Mouse (Mus musculus) spleen, adult 2 months (tissue): ENCODE measurements at regions not wholly inside any gene's neighbourhood (a gene's known extent, or its start where the extent isn't known, plus 50 kb on each side); places are given as distances from the start of the nearest gene placed in this dataset.

Experiments used
- DNase-seq, 2 experiments: peaks; one replicate each; pipeline versions ENCODE4 v3.0.0 to v3.0.0-alpha.2; 2012 to 2021; ENCODE audit warnings: low spot score in 2 of 2, low read depth in 1 of 2
- H3K27ac ChIP-seq: fragments of 200-500 bp; 2 replicates; pipeline ENCODE4 v1.5.1; 2012; ENCODE audit warnings: low read length, inconsistent platforms; ENCODE audit not compliant: insufficient read depth
- H3K27me3 ChIP-seq: fragments of 200-500 bp; 2 replicates; pipeline ENCODE4 v1.6.1; 2012; ENCODE audit warnings: mild to moderate bottlenecking, moderate library complexity, low read length, inconsistent platforms; ENCODE audit not compliant: control insufficient read depth, insufficient read depth
- H3K36me3 ChIP-seq: fragments of 200-500 bp; 2 replicates; pipeline ENCODE4 v1.6.1; 2012; ENCODE audit warnings: mild to moderate bottlenecking, low read length, inconsistent platforms; ENCODE audit not compliant: control insufficient read depth, insufficient read depth
- H3K4me1 ChIP-seq: fragments of 200-500 bp; 2 replicates; pipeline ENCODE4 v1.6.1; 2011; ENCODE audit warnings: inconsistent platforms; ENCODE audit not compliant: control insufficient read depth, insufficient read depth, insufficient read length
- H3K4me3 ChIP-seq: fragments of 200-500 bp; 2 replicates; pipeline ENCODE4 v1.5.1; 2011; ENCODE audit warnings: mild to moderate bottlenecking, inconsistent platforms; ENCODE audit not compliant: insufficient read depth, insufficient read length; ENCODE audit errors: extremely low read depth
- CTCF ChIP-seq: fragments of 200-500 bp; IDR thresholded peaks from 2 replicates; pipeline ENCODE4 v1.5.1; 2011; ENCODE audit warnings: mild to moderate bottlenecking, inconsistent platforms; ENCODE audit not compliant: insufficient read depth, insufficient read length, insufficient replicate concordance; ENCODE audit errors: extremely low read depth
- POLR2A ChIP-seq: fragments of 200-500 bp; IDR thresholded peaks from 2 replicates; pipeline ENCODE4 v1.6.1; 2011; ENCODE audit warnings: low read depth, low read length, inconsistent platforms
- WGBS: fragments of 180-500 bp; shearing (Covaris S2); methylation state at CpG from one replicate; pipeline ENCODE4 v1.1.7; 2018; 5-methylcytosine and 5-hydroxymethylcytosine counted together

GRCm38 (mm10) chr4:105703408-105703807 is 86.3 kb upstream of the Gm12728 start:
- 37% methylated on average over 3 of the region's 3 CpGs for WGBS
- no peak for TF ChIP-seq POLR2A
- no peak for TF ChIP-seq CTCF
- no peak for DNase-seq
- H3K36me3 ChIP-seq: no peaks in the 10 kb centered on the region
- no peaks in the 10 kb centered on the region for H3K4me1 ChIP-seq
- no peak overlapping the region for H3K27ac ChIP-seq
- no peak overlapping the region for H3K4me3 ChIP-seq
- H3K27me3 ChIP-seq: no peaks in the 10 kb centered on the region

- Histone ChIP-seq H3K27ac (no peak overlapping the region), H3K4me3 (no peak overlapping the region), H3K36me3 (no peaks in the 10 kb centered on the region), H3K27me3 (no peaks in the 10 kb centered on the region), H3K4me1 (no peaks in the 10 kb centered on the region)
- no peak for DNase-seq
- 61% methylated on average over 9 of the region's 9 CpGs for WGBS
- no peak for TF ChIP-seq CTCF
- TF ChIP-seq POLR2A: no peak
Observed at GRCm38 (mm10) chr4:105704271-105704670, 85.4 kb upstream of the Gm12728 start.

DNA sequence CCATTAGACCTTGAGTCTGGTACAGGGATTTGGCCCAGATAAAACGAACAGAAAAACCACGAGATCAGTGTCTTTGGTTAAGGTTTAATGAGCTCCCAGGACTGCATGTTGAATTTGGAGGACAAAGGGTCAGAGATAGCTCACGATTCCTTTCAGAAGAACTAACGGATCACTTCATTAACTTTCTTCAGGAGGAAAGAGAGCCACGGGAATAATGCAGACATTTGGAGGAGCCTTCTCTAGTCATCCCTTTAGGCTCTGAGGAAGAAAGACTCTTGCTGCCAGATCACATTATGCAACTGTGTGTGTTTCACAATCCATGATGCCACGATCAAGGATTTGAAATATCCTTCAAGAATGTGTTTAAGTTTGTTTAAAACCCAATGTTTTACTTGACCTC is 83.7 kb upstream of the Gm12728 start:
- no peak overlapping the region for H3K27ac ChIP-seq
- no peak for DNase-seq
- TF ChIP-seq CTCF (no peak), POLR2A (no peak)
- H3K27me3 ChIP-seq: no peaks in the 10 kb centered on the region
- H3K4me1 ChIP-seq: no peaks in the 10 kb centered on the region
- H3K4me3 ChIP-seq: no peak overlapping the region
- H3K36me3 ChIP-seq: no peaks in the 10 kb centered on the region
- WGBS: 85% methylated on average over 6 of the region's 6 CpGs

GRCm38 (mm10) chr4:105708080-105708796 is 81.4 kb upstream of the Gm12728 start:
- no peaks in the 10 kb centered on the region for H3K27me3 ChIP-seq
- WGBS: 86% methylated on average over 13 of the region's 13 CpGs

DNA sequence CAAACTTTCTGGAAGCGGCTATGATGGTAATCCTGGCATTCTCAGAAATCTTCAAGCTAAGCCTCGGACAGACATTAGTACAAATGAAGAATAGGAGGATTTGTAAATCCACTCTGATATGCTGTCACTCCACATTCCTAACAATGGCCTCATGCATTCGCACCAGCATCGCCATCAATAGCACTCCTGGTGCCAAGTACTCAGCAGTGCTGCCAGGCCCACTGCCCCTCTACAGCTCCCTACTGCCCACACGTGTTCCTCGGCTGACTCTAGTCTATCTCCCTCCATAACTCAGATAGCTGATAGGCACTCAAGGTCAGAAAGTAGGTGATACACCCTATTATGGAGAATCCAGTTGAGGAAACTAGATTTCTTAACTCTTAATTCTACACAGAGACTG is 75.7 kb upstream of the Gm12728 start:
- TF ChIP-seq POLR2A (no peak), CTCF (no peak)
- H3K27me3 ChIP-seq: no peaks in the 10 kb centered on the region
- no peaks in the 10 kb centered on the region for H3K36me3 ChIP-seq
- no peak overlapping the region for H3K27ac ChIP-seq
- H3K4me3 ChIP-seq: no peak overlapping the region
- 85% methylated on average over 6 of the region's 6 CpGs for WGBS
- no peaks in the 10 kb centered on the region for H3K4me1 ChIP-seq
- no peak for DNase-seq

More at GRCm38 (mm10) chr4:105708080-105708796, 81.4 kb upstream of the Gm12728 start:
- H3K4me1 ChIP-seq: no peaks in the 10 kb centered on the region
- TF ChIP-seq CTCF: no peak
- no peak for TF ChIP-seq POLR2A
- no peak overlapping the region for H3K27ac ChIP-seq
- H3K4me3 ChIP-seq: no peak overlapping the region
- no peaks in the 10 kb centered on the region for H3K36me3 ChIP-seq
- DNase-seq: no peak

DNA sequence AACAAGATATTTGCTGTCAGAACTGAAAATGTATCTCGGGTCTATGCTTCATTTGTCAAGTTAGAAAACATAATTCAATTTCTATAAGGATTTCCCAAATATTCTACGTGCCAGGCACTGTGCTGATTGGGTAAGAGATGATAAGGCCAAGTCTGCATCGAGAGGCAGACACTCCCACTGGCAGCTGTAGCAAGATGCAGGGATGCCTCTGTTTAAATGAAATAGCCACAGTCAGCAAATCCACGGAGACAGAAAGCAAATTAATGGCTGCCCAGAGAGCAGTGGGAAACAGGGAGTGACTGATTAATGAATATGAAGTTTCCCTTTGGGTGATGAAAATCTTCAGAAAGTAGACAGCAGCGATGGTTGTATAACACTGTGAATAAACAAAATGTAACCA is 71.6 kb upstream of the Gm12728 start:
- Histone ChIP-seq H3K4me1 (no peaks in the 10 kb centered on the region), H3K27ac (no peak overlapping the region), H3K36me3 (no peaks in the 10 kb centered on the region), H3K4me3 (no peak overlapping the region), H3K27me3 (no peaks in the 10 kb centered on the region)
- TF ChIP-seq POLR2A (no peak), CTCF (no peak)
- DNase-seq: no peak
- WGBS: 82% methylated on average over 5 of the region's 5 CpGs

DNA sequence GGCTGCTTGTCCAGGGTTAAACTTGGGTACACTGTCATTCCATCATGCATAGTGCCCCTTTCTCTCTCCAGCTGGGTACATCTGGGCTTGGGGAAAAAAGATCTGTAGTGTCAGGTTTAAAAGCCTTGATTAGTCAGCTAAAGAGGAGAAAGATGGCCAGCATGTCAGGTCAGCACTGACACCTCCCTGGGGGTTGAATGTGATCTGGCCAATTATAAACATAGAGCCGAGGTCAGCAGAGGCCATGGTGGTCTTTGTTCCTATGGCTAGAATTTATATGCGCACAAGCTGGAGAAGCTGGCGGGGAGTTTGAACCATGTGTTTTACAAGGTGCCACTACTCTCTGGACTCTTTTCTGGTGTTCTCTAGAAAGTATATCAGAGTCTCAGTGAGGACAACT is 61.0 kb upstream of the Gm12728 start:
- DNase-seq: no peak
- Histone ChIP-seq H3K27ac (no peak overlapping the region), H3K4me3 (no peak overlapping the region), H3K4me1 (no peaks in the 10 kb centered on the region), H3K27me3 (no peaks in the 10 kb centered on the region), H3K36me3 (no peaks in the 10 kb centered on the region)
- TF ChIP-seq POLR2A (no peak), CTCF (no peak)
- WGBS: 80% methylated on average over 3 of the region's 3 CpGs
